Mouse (Mus musculus): ENCODE data around the gene Ddx43.

Ddx43 gene

DNA sequence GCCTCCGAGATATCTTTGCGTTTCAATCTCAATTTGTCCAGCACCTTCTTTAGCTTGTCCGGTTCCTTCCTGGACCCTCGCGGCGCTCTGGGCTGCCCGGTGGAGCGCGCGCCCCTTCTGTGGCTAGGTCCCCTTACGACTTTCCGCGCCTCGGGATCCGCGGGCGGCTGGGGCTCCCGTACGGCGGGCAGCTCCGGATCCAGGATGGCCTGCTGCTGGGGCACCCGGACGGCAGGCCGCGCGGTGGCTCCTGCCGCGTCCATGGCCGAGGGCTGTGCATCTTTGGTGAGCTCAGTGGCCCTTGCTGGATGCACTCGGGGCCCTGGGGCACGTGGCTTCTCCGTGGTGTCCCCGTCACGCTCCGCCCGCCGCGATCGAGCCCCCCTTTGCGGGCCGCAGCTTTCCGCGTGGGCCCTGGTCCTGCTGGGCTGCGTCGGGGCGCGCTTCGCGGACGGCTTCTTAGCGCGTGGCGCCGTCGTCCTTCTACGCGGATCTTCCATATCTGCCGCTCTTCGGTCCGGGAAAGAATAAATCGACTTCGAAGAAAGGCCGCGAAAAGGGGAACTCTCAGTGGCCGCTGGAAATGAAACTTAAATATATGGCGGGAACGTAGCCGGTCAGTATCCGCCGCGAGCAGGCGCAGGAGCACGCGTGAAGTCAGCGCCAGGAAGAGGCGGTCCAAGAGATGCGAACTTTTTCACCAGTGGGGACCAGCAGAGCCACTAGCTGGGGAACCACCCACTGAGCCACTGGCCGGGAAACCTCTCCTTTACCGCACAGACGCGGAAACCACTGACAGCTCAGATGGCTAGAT is 47.2 kb downstream of the Ddx43 start, which contains the start of gene Cgas:
Gene Cgas (minus strand): TSS at position 659 of the 814 bp plus-strand sequence.
- peak; percentile 38 for DNase-seq (ENCODE audit: low read depth, low spot score)

DNA sequence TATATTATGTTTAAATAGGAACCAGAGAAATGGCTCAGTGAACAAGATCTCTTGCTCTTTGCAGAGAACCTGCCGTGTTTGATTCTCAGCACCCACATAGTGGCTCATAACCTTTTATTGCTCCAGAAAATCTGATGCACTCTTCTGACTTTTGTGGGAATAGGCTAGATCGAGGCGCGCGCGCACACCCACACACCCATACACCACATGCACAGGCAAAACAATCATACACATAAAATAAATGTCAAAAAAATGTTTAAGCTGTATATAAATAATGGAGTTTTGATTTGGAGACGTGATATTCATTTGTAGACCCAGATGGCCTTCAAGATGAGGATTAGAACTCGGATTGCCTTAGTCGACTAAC is 52.0 kb downstream of the Ddx43 start:
- DNase-seq (ENCODE audit: low read depth, low spot score) = no peak

DNA sequence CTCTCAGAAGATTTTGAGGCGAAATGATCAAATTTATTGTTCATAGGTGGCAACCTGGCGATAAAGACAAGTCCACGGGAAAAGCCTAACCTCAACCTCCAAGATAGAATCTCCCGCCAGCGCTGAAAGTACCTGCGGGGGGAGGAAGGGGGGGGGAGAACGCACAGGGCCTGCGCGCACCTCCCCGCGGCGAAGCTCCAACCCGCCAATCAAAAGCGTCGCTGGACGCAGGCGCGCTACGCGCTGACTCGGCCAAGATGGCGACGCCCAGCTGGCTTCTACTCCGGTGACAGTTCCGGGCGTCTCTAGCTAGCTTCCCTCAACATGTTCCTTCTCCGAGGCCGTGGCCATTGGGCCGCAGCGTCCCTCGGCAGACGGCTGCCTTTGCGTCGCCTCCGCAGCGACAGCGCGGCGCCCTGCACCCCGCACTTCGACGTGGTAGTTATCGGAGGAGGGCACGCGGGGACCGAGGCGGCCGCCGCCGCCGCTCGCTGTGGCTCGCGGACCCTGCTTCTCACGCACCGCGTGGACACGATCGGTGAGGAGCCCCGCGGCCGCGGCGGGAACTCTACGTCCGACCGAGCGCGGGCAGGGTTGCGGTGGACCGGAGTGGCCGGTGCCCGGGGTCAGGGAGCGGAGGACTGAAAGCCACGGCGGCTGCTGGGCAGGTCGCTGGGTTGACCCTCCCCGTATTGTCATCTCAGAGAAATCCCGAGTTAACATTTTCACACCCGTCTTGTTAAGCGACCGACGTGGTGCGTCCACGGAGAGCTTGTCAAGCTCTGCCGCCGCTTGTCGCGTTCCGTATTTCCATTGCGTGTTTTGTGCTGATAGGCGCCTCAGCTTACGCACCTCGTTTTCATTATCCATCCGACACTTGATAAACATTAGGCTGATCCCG is 52.6 kb downstream of the Ddx43 start, which contains the start of the genes Mto1 and Gm17324:
Gene Mto1 (plus strand): TSS at position 236 of the 901 bp plus-strand sequence.
Gene Gm17324 (minus strand): TSS at position 814 of the 901 bp plus-strand sequence.
- DNase-seq (ENCODE audit: low read depth, low spot score) = peak; percentile 97

DNA sequence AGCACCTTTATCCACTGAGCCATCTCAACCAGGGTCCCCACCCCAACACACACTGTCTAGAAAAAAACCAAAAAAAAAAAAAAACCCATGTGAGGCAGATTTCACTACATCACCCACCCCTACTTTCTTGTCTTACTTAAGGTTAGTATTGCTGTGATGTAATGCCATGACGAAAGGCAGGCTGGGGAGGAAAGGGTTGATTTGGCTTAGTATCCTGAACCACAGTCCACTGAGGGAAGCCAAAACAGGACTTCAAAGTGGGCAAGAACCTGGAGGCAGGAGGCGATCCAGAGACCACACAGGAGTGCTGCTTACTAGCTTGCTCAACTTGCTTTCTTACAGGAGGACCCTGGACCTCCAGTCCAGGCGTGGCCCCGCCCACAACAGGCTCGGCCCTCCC is 54.8 kb downstream of the Ddx43 start:
- DNase-seq (ENCODE audit: low read depth, low spot score) = no peak

DNA sequence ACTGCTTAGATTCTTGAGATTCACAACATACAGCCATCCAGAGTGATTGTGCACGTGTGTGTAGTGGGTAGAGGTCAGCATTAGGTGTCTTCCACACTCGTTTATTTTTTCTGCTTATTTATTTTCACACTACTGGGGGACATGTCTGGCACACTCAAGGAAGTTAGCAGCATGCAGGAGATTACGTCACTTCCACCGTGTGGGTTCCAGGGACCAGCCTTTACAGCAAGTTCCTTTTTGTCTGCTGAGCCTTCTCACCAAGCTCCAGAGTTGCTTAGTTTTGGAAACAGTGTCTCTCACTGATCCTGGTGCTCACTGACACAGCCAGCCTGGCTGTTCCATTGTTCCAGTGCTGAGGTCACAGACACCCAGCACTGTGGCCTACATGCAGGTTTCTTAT is 55.8 kb downstream of the Ddx43 start:
- peak; percentile 25 for DNase-seq (ENCODE audit: low read depth, low spot score)

DNA sequence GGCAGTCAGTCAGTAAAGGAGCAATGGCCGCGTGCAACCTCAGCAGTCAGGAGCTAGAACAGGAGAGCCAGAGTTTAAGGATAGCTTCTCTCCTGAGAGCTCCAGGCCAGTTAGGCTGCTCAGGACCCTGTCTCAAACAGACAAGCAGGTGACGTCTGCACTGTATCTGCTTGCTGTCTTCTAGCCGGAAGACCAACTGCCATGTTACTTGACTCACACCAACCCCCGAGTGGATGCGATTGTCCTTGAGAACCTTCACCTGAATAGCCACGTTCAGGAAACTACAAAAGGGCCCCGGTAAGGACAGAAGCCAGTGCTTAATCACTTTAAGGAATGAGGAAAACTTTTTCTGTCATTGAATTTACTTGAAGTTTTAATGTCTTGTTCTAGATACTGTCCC is 61.4 kb downstream of the Ddx43 start:
- DNase-seq (ENCODE audit: low read depth, low spot score) = no peak

DNA sequence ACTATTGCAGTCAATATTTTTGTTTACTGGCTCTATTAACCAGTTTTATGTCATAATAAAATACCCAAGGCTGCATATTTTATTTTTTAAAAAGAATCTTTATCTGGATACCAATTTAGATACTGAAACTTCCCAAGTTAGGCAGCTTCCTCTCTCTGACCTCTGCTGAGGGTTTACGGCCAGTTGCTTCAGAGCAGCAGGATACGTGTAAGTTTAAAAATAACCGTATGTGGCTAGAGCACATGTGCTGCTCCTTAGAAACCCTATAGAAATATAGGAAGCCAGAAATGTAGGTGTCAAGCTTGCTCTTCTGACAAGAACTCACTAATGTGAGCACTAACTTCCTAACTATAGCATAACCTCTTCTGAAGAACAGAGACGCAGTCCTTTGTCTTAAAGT is 67.8 kb downstream of the Ddx43 start:
- DNase-seq (ENCODE audit: low read depth, low spot score) = no peak

DNA sequence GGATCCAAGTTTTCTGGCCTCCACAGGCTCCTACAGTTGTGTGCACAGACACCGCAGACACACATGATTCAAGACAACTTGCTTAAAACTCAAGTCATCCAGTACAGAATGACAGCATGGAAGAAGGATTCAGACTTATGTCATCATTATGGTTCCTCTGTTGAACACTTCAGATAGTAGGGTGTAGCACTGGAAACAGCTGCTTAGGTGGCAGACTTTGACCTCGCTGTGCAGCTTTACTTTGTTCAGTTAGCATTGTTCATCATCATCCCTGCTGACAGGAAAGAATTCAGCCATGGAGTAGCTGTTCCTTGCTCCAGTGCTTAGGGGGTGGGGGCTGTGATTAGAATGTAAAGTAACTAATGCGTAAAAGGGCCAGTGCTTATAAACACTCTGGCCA is 70.1 kb downstream of the Ddx43 start:
- no peak for DNase-seq (ENCODE audit: low read depth, low spot score)
